Mouse (Mus musculus) G1E (cell line): ENCODE data around the gene Sdc4.

ENCODE experiments used
- CTCF ChIP-seq: IDR thresholded peaks from 2 replicates; pipeline ENCODE4 v1.5.1; 2012; ENCODE audit warnings: low read depth, low read length, inconsistent platforms, mixed read lengths
- GATA1 ChIP-seq: IDR thresholded peaks from 2 replicates; pipeline ENCODE4 v1.6.1; 2012; ENCODE audit warnings: borderline replicate concordance, low read length, inconsistent platforms, mixed read lengths
- POLR2AphosphoS5 ChIP-seq: IDR thresholded peaks from 2 replicates; pipeline ENCODE4 v1.6.1; 2012; ENCODE audit warnings: low read depth, low read length, inconsistent platforms; ENCODE audit not compliant: insufficient replicate concordance
- TAL1 ChIP-seq: conservative IDR thresholded peaks from 2 replicates; pipeline ENCODE4 v1.6.1; 2012; ENCODE audit warnings: low read depth, low read length, inconsistent platforms, mixed read lengths

DNA sequence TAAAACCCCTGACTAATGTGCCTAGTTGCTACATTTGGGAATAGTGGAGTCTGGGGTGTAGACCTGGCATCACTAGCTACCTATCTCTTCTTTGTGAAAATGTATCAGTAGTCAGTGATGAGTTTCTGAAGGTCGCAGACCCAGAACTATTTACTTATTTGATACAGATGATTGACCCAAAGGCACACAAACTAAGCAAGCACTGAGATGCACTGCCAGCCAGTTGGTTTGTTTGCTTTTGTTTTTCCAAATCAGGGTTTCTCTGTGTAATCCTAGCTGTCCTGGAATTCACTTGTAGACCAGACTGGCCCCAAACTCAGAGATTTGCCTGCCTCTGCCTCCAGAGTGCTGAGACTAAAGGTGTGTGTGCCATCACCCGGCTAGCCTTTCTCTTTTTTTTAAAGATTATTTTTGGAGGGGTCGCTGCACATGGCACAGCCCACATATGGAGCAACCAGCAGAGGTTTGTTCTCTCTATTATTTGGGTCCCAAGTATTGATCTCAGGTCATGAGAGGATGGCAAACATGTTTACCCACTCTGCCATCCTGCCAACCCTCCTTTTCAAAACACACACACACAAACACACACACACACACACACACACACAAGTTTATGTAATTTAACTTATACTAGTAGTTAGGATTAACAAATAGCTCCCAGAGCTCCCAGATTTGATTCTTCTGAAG lies 1.9 kb upstream of the Sdc4 start:
- TF ChIP-seq CTCF (no peak), GATA1 (no peak), TAL1 (no peak), POLR2AphosphoS5 (no peak)
